Mouse (Mus musculus) neural tube, embryonic 13.5 days (tissue): ENCODE data around the gene Kntc1. TPM values are rescaled to one million over a fixed set of nuclear protein-coding genes. Genes with fewer than 3 reads are reported as not detected.
"Not testable (repeated sequence)": the region's sequence is repeated elsewhere in the genome, so short reads cannot be mapped to it uniquely, and the experiment has no call there.

Experiments
- ATAC-seq: fragments of 200-750 bp; cut with Nextera tagmentation; 2 replicates; pipeline ENCODE4 v1.8.0; 2017; ENCODE audit warnings: low read depth, mild to moderate bottlenecking, moderate TSS enrichment, moderate library complexity
- H3K27ac ChIP-seq: fragments of 300-500 bp; sonication (generic); replicated peaks from 2 replicates; pipeline ENCODE4 v1.5.1; 2015; ENCODE audit warnings: moderate library complexity, mild to moderate bottlenecking, inconsistent platforms
- H3K27me3 ChIP-seq: fragments of 300-500 bp; sonication (generic); 2 replicates; pipeline ENCODE4 v1.6.1; 2015; ENCODE audit warnings: mild to moderate bottlenecking, inconsistent platforms
- H3K36me3 ChIP-seq: fragments of 300-500 bp; sonication (generic); 2 replicates; pipeline ENCODE4 v1.6.1; 2015; ENCODE audit warnings: mild to moderate bottlenecking, inconsistent platforms
- H3K4me1 ChIP-seq: fragments of 300-500 bp; sonication (generic); replicated peaks from 2 replicates; pipeline ENCODE4 v1.6.1; 2015; ENCODE audit warnings: inconsistent platforms
- H3K4me2 ChIP-seq: fragments of 300-500 bp; sonication (generic); 2 replicates; pipeline ENCODE4 v1.6.1; 2015; ENCODE audit warnings: inconsistent platforms, mild to moderate bottlenecking, moderate library complexity
- H3K4me3 ChIP-seq: fragments of 300-500 bp; sonication (generic); 2 replicates; pipeline ENCODE4 v1.5.1; 2015; ENCODE audit warnings: mild to moderate bottlenecking, inconsistent platforms
- H3K9ac ChIP-seq: fragments of 300-500 bp; sonication (generic); 2 replicates; pipeline ENCODE4 v1.6.1; 2015; ENCODE audit warnings: moderate library complexity, mild to moderate bottlenecking, inconsistent platforms
- H3K9me3 ChIP-seq: fragments of 300-500 bp; sonication (generic); 2 replicates; pipeline ENCODE4 v1.6.1; 2016; ENCODE audit warnings: inconsistent platforms
- WGBS: fragments of 180-500 bp; shearing (Covaris S2); methylation state at CpG from one replicate; pipeline ENCODE4 v1.1.7; 2015; 5-methylcytosine and 5-hydroxymethylcytosine counted together
- polyA plus RNA-seq: library from polyadenylated mRNA; unstranded; fragments of >200 nt; fragmentation: Nextera tagmentation; extraction: Ambion mirVana; gene quantifications from 2 replicates; pipeline ENCODE4 v1.2.1, GENCODE M21; 2015

Kntc1 gene
- polyA plus RNA-seq, 1 experiment from 2014 or later = 4.4 TPM

DNA sequence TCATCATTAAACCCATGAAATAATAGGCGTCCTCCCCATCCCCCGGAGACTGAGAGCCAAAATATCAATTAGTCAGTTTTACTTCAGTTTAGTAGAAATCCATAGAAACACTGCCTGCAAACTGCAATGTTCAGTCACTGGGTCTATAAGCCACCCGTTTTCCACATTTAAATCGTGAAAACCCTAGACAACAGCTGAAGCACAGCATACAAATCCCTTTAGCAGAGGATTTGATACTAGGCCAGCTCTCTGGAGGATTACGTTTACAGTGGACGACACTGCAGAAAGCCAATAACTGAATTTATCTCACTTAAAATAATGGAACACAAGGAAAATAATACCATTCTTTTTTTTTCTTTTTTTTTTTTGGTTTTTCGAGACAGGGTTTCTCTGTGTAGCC is 1.9 kb upstream of the Kntc1 start:
- H3K27me3 ChIP-seq = no peaks in the 10 kb centered on the region
- H3K4me3 ChIP-seq = peak overlapping the region; percentile 86
- H3K4me1 ChIP-seq = peaks cover 37% of the 10 kb centered on the region
- peak overlapping the region; percentile 86 for H3K4me2 ChIP-seq
- peak overlapping the region; percentile 89 for H3K9ac ChIP-seq
- H3K27ac ChIP-seq = no peak overlapping the region
- no peaks in the 10 kb centered on the region for H3K9me3 ChIP-seq
- H3K36me3 ChIP-seq = peaks cover 21% of the 10 kb centered on the region
- WGBS = 29% methylated on average over 7 of the region's 7 CpGs
- ATAC-seq = no peak

DNA sequence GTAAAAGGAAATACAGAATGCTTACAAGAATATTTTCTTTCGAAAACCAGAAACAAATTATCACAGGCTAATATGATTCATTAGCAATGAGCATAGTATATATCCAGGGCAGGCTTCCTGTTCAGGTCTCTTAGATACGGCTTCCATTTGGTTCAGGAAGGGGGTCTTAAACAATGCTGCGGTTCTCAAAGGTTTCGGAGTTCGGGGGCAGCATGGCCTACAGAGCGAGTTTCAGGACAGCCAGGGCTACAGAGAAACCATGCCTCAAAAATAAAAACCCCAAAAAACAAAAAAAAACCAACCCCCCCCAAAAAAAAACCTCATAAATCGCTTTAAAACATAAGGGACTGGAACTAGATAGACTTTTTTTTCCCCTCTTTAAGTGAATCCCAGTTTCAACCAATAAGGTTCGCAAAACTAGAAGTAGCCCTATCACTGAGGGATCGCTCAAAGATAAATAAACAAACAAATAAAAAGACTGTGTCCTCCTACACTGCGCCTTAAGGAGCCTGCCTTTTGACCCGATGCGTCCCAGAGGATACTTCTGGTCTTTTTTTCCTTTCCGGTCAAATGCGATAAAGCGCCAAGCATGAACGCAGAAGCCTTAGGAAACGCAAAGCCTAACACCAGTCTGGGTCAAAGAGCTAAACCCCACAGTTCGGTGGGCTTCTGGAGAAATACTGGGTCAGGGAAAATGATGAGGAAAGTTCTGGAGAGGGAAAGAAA is 1.0 kb upstream of the Kntc1 start:
- Histone ChIP-seq H3K9ac (peak overlapping the region; percentile 89), H3K9me3 (no peaks in the 10 kb centered on the region), H3K4me1 (peaks cover 37% of the 10 kb centered on the region), H3K27ac (peak overlapping the region; percentile 98), H3K4me2 (peak overlapping the region; percentile 86), H3K4me3 (peak overlapping the region; percentile 86), H3K27me3 (no peaks in the 10 kb centered on the region), H3K36me3 (peaks cover 14% of the 10 kb centered on the region)
- WGBS = under 1% methylated on average over 18 of the region's 18 CpGs
- peak; percentile 25 for ATAC-seq

DNA sequence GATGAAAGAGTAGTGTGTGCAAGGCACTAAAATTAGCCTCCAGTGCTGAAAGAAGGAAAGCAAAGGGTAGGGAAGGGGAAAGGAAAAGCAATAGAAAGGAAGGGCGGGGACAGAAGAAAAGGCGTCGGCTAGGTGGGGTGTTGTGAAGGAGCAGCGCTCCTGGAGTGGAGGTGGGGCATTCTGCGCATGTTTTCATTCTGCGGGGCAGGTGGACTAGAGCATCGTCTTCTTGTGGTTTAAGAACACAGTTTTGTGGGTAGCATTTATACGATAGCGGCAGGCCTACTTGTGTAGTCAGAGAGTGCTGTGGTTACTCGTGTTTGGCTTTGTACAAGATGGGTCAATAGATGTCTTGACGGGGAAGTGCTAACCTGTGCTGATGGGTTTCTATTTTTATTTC is 16.0 kb downstream of the Kntc1 start:
- no peak overlapping the region for H3K4me3 ChIP-seq
- ATAC-seq = no peak
- H3K4me2 ChIP-seq = no peak overlapping the region
- H3K9me3 ChIP-seq = no peaks in the 10 kb centered on the region
- H3K27ac ChIP-seq = no peak overlapping the region
- H3K4me1 ChIP-seq = no peaks in the 10 kb centered on the region
- no peaks in the 10 kb centered on the region for H3K36me3 ChIP-seq
- 93% methylated on average over 11 of the region's 11 CpGs for WGBS
- H3K27me3 ChIP-seq = no peaks in the 10 kb centered on the region
- H3K9ac ChIP-seq = no peak overlapping the region

DNA sequence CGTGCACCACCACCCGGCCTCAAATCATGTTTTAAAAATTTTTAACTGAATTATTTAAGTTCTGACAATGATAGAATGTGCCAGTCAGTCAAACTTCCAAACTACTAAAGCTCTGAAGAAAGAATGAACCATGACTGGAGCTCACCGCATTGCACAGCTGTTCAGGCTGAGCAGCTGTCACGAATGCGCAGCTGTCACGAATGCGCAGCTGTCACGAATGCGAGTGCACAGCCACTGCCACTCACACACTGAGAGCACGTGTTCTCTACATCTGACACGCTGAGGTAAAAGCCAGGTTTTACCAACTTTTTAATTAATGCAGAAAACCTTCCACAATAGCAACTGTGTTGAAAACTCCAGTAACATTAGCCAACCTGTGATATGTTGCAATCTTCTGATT is 16.9 kb downstream of the Kntc1 start:
- not testable (repeated sequence) for H3K27ac ChIP-seq, H3K4me1 ChIP-seq, H3K4me2 ChIP-seq, ATAC-seq, H3K27me3 ChIP-seq, H3K4me3 ChIP-seq, H3K9me3 ChIP-seq, H3K9ac ChIP-seq, H3K36me3 ChIP-seq
- WGBS = 94% methylated on average over 11 of the region's 11 CpGs

DNA sequence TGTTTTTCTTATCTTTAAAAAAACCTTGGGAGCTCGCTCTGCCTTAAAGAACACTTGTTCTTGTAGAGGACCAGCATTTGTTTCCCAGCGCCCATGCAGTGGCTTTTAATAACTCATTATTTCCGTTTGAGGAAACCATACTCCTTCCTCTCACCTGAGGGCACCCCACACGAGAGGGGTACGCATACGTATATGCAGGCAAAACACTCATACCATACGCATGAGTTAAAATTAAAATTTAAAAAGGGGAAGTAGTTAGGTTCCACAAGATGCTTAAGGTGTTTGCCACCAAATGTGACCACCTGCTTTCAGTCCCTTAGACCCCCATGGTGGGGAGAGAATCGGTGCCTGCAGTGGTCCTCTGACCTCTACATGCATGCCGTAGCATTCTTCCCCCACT is 23.9 kb downstream of the Kntc1 start:
- WGBS = 95% methylated on average over 9 of the region's 9 CpGs
- peaks cover 10% of the 10 kb centered on the region; the same call in 1 of the 2 replicates for H3K36me3 ChIP-seq

DNA sequence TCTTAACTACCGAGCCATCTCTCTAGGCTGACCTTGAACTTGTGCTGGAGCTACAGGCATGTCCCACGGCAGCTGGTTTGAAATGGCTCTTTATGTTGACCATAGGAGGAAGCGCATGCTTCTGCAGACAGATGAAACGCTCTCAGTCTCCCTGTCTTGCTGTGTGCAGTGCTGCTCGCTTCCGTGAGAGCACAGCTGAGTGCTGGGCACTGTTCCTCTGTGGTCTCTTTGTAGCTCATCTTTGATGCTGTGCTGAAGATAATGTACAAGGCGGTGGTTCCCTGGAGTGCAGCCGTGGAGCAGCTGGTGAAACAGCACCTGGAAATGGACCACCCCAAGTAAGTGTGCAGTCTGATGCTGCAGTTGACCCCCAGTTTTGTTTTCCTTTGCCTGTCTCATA is 31.2 kb downstream of the Kntc1 start:
- Histone ChIP-seq H3K9me3 (no peaks in the 10 kb centered on the region), H3K4me3 (no peak overlapping the region), H3K36me3 (peaks cover 10% of the 10 kb centered on the region; the same call in 1 of the 2 replicates), H3K4me2 (no peak overlapping the region), H3K27ac (no peak overlapping the region), H3K9ac (no peak overlapping the region), H3K4me1 (no peaks in the 10 kb centered on the region), H3K27me3 (no peaks in the 10 kb centered on the region)
- no peak for ATAC-seq
- WGBS = 91% methylated on average over 8 of the region's 8 CpGs

More for the DNA sequence above, 23.9 kb downstream of the Kntc1 start:
- no peak overlapping the region for H3K4me2 ChIP-seq
- no peaks in the 10 kb centered on the region for H3K9me3 ChIP-seq
- no peak for ATAC-seq
- H3K9ac ChIP-seq = no peak overlapping the region
- H3K4me1 ChIP-seq = no peaks in the 10 kb centered on the region
- no peak overlapping the region for H3K4me3 ChIP-seq
- no peaks in the 10 kb centered on the region for H3K27me3 ChIP-seq
- H3K27ac ChIP-seq = no peak overlapping the region

DNA sequence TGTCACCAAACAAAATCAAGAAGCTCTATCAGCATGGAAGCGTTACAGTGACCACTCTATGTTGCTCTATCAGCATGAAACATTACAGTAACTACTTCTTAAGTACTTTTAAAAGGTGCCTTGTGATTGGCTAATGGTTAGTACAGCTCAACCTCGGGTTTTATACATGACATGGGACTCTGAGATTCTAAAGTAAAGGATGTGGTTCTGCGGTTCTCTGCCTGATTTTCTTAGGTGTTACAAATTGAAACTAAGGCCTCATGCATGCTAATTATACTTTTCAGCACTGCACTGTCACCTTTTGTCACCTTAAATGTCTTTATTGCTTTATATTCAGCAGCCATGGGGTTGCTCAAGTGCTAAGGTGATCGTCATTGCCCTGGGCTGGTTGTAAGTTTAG is 32.3 kb downstream of the Kntc1 start:
- Histone ChIP-seq H3K4me1 (no peaks in the 10 kb centered on the region), H3K4me3 (no peak overlapping the region), H3K27me3 (no peaks in the 10 kb centered on the region), H3K9ac (no peak overlapping the region), H3K9me3 (no peaks in the 10 kb centered on the region), H3K36me3 (peaks cover 12% of the 10 kb centered on the region; the same call in 1 of the 2 replicates), H3K27ac (no peak overlapping the region), H3K4me2 (no peak overlapping the region)
- 91% methylated on average over 4 of the region's 4 CpGs for WGBS
- no peak for ATAC-seq

DNA sequence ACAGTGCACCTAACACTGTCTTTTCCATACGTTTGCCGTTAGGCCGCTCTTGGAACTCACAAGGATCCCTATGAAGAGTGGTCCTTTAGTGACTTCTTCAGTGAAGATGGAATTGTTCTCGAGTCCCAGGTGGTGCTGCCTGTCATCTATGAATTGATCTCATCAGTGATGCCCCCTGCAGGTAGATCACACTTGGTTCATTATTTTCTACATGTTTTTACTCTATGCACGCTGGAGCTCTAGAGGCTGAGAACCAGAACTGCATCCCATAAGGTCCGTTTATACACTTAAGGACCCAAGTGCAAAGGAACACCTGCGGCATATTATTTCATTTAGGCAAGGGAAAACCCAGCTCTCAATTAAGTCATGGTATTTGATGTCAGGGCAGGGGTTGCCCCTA is 39.5 kb downstream of the Kntc1 start:
- Histone ChIP-seq H3K36me3 (peaks cover 30% of the 10 kb centered on the region), H3K9ac (no peak overlapping the region), H3K4me1 (no peaks in the 10 kb centered on the region), H3K9me3 (no peaks in the 10 kb centered on the region), H3K4me3 (no peak overlapping the region), H3K4me2 (no peak overlapping the region), H3K27ac (no peak overlapping the region), H3K27me3 (no peaks in the 10 kb centered on the region)
- no peak for ATAC-seq
- 93% methylated on average over 7 of the region's 7 CpGs for WGBS

DNA sequence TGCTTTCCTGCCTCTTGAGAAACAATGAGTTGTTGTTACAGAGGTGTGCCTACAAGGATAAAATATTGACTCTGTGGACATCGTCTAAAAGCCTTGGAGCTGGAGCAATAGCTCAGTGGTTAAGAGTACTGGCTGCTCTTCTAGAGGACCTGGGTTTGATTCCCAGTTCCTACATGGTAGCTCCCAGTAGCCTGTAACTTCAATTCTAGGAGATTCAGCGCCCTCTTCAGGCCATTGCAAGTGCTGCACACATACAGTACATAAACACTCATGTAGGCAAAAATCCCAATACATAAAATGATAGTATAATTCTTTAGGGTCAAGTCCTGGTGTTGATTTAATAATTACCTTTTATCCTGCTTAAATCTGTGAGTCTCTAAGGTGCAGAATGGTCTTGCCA is 43.6 kb downstream of the Kntc1 start:
- Histone ChIP-seq H3K4me1 (no peaks in the 10 kb centered on the region), H3K36me3 (peaks cover 35% of the 10 kb centered on the region), H3K9me3 (no peaks in the 10 kb centered on the region), H3K4me3 (no peak overlapping the region), H3K4me2 (no peak overlapping the region), H3K27me3 (no peaks in the 10 kb centered on the region), H3K27ac (no peak overlapping the region), H3K9ac (no peak overlapping the region)
- no peak for ATAC-seq
- 88% methylated on average over 2 of the region's 2 CpGs for WGBS

DNA sequence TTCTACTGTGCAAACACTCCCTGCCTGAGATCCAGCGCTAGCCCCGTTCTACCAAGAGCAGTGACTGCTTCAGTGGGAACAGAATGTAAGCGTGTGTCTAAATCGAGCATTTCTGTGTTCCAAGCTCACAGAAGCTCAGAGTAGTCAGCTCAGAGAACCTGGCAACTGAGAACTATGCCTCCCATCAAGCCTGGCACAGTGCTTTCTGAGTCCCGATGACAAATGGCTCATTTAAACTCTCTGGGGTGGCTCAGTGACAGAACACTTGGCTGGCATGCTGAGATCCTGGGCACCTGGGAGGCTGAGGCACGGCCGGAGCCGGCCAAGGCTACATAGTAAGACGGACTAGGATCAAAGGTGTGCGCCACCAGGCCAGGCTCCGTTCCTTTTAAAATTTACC is 56.8 kb downstream of the Kntc1 start:
- 91% methylated on average over 11 of the region's 11 CpGs for WGBS
- no peak overlapping the region for H3K27ac ChIP-seq

DNA sequence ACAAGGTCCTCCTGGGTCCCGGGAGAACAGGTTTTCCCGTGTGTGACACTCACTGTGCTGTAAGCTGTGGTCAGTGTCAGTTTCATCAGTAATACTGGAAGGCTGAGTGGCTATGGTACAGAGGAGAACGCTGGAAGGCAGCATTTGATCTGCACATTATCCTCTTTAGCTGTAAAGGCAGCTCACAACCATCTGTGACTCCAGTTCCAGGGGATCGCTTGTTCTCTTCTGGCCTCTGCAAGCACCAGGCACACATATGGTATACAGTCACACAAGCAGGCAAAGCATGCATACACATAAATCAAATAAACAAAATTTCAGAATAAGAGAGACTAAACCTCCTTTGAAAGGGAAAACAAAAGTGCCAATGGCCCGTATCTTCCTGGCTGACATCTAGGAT is 59.0 kb downstream of the Kntc1 start:
- no peak overlapping the region for H3K9ac ChIP-seq
- 0 out of 2 replicates have a peak, but pooled peaks cover 3% of the 10 kb centered on the region for H3K36me3 ChIP-seq
- WGBS = 86% methylated on average over 5 of the region's 5 CpGs
- H3K27me3 ChIP-seq = no peaks in the 10 kb centered on the region
- H3K4me3 ChIP-seq = no peak overlapping the region
- H3K9me3 ChIP-seq = no peaks in the 10 kb centered on the region
- H3K27ac ChIP-seq = no peak overlapping the region
- H3K4me1 ChIP-seq = no peaks in the 10 kb centered on the region
- no peak overlapping the region for H3K4me2 ChIP-seq
- no peak for ATAC-seq

More for the DNA sequence above, 56.8 kb downstream of the Kntc1 start:
- Histone ChIP-seq H3K27me3 (no peaks in the 10 kb centered on the region), H3K9me3 (no peaks in the 10 kb centered on the region), H3K36me3 (peaks cover 23% of the 10 kb centered on the region; the same call in 1 of the 2 replicates), H3K4me3 (no peak overlapping the region), H3K4me2 (no peak overlapping the region), H3K4me1 (no peaks in the 10 kb centered on the region), H3K9ac (no peak overlapping the region)
- ATAC-seq = no peak

DNA sequence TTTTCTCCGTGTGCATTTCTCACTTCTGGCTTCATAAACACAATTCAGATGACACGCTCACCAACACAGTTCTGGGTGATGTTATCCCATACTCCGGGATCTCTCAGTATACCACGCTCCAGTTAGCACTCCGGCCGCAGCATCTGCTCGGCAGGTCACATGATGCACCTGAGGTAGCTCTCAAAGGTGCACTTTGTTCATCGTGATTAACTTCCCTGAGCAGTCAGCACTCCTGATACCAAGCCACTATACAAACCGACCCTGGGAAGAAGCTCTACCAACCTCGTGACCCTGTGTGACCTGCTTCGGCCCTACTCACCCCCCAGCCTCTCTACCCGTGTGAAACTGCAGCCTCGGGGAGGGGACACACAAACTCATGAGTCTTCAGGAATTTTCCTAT is 59.6 kb downstream of the Kntc1 start:
- 90% methylated on average over 13 of the region's 13 CpGs for WGBS
- H3K9me3 ChIP-seq = no peaks in the 10 kb centered on the region
- H3K36me3 ChIP-seq = no peaks in the 10 kb centered on the region
- H3K4me3 ChIP-seq = no peak overlapping the region
- ATAC-seq = no peak
- H3K9ac ChIP-seq = no peak overlapping the region
- H3K4me2 ChIP-seq = no peak overlapping the region
- no peaks in the 10 kb centered on the region for H3K4me1 ChIP-seq
- H3K27me3 ChIP-seq = no peaks in the 10 kb centered on the region
- no peak overlapping the region for H3K27ac ChIP-seq

DNA sequence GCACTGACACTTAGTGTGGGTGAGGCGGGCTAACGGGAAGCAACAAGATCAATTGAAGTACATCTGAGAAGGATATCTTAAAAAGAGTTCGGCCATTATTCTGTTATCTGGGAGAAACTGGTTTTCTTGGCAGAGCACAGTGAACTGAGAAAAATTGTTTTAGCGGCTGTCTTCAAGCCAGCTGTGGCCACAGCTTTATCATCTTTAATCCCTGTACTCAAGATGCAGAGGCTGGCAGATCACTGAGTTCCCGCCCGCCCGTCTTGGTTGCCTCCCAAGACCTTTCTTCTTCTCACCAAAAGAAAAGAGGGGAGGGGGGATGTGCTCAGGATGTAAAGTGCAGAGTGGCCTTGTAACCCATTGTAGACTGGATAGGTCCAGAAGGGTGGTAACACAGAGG is 67.4 kb downstream of the Kntc1 start:
- Histone ChIP-seq H3K4me2 (no peak overlapping the region), H3K4me1 (0 out of 2 replicates have a peak, but pooled peaks cover 8% of the 10 kb centered on the region), H3K9ac (no peak overlapping the region), H3K9me3 (no peaks in the 10 kb centered on the region), H3K27me3 (no peaks in the 10 kb centered on the region), H3K27ac (no peak overlapping the region), H3K36me3 (no peaks in the 10 kb centered on the region), H3K4me3 (no peak overlapping the region)
- 92% methylated on average over 7 of the region's 7 CpGs for WGBS
- ATAC-seq = no peak
